Mouse (Mus musculus) heart, embryonic 11.5 days (tissue): ENCODE results near the gene Cbfb. TPM values are rescaled to one million over a fixed set of nuclear protein-coding genes. Genes with fewer than 3 reads are reported as not detected.

Source experiments
- ATAC-seq: fragments of 200-750 bp; cut with Nextera tagmentation; replicated peaks from 2 replicates; pipeline ENCODE4 v1.8.0; 2017; ENCODE audit warnings: moderate library complexity; ENCODE audit not compliant: insufficient number of reproducible peaks, low FRiP score, low TSS enrichment
- H3K27ac ChIP-seq: fragments of 300-500 bp; sonication (generic); 2 replicates; pipeline ENCODE4 v1.5.1; 2014; ENCODE audit warnings: mild to moderate bottlenecking, low read depth, low read length
- H3K27me3 ChIP-seq: fragments of 300-500 bp; sonication (generic); 2 replicates; pipeline ENCODE4 v1.6.1; 2014; ENCODE audit warnings: mild to moderate bottlenecking, low read length, mixed read lengths; ENCODE audit not compliant: control insufficient read depth, insufficient read depth
- H3K36me3 ChIP-seq: fragments of 300-500 bp; sonication (generic); 2 replicates; pipeline ENCODE4 v1.6.1; 2014; ENCODE audit warnings: mild to moderate bottlenecking, low read length, moderate library complexity, mixed read lengths; ENCODE audit not compliant: control insufficient read depth, insufficient read depth
- H3K4me1 ChIP-seq: fragments of 300-500 bp; sonication (generic); 2 replicates; pipeline ENCODE4 v1.6.1; 2014; ENCODE audit warnings: low read length; ENCODE audit not compliant: control insufficient read depth, insufficient read depth
- H3K4me2 ChIP-seq: fragments of 300-500 bp; sonication (generic); 2 replicates; pipeline ENCODE4 v1.6.1; 2014; ENCODE audit warnings: mild to moderate bottlenecking, moderate library complexity
- H3K4me3 ChIP-seq: fragments of 300-500 bp; sonication (generic); 2 replicates; pipeline ENCODE4 v1.5.1; 2014; ENCODE audit warnings: low read depth, low read length
- H3K9ac ChIP-seq: fragments of 300-500 bp; sonication (generic); 2 replicates; pipeline ENCODE4 v1.6.1; 2014; ENCODE audit warnings: mild to moderate bottlenecking, low read depth, low read length, moderate library complexity
- H3K9me3 ChIP-seq: fragments of 300-500 bp; sonication (generic); replicated peaks from 2 replicates; pipeline ENCODE4 v1.6.1; 2016; ENCODE audit warnings: low read length; ENCODE audit not compliant: control insufficient read depth
- WGBS: fragments of 180-500 bp; shearing (Covaris S2); extraction: QIAGEN DNeasy Blood & Tissue Kit; methylation state at CpG from one replicate; pipeline ENCODE4 v1.1.7; 2014; ENCODE audit not compliant: insufficient replicate concordance; 5-methylcytosine and 5-hydroxymethylcytosine counted together
- polyA plus RNA-seq: library from polyadenylated mRNA; unstranded; fragments of >200 nt; fragmentation: Nextera tagmentation; extraction: Ambion mirVana; gene quantifications from 2 replicates; pipeline ENCODE4 v1.2.1, GENCODE M21; 2014

Cbfb gene
- polyA plus RNA-seq, 1 experiment from 2014 or later, result 57.2 TPM

DNA sequence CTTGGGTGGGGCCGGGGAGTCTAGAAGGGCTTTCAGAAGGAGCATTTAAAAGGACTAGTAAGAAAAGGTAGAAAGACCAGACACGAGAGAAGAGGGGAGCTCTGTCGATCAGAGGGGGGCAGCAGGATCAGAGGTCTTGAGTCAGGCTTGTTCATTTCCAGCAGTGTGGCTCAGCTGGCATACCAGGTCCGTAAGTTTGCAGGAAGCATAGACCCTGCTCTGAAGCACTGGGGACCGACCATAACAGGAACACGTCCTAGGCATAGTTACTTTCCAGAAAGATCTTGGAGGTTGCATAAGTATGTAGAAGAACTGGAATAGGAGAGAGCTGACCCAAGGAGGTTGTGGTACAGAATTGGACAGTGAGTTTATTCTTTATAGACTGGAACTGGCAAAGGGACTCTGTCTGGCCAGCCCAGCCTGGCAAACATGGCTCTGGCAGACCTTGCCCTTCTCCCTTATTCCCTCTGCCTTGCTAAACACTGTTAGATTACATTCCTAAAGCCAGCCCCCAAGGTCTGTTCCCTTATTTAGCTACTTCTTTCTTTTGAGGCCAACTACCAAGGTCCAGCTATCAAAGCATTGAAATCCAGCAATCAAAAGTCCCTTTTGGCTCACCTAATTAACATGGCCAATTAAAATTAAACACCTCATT lies 15.3 kb upstream of the Cbfb start:
- Histone ChIP-seq H3K36me3 (no peaks in the 10 kb centered on the region), H3K4me2 (no peak overlapping the region), H3K9me3 (no peaks in the 10 kb centered on the region), H3K9ac (no peak overlapping the region), H3K27me3 (peaks cover 14% of the 10 kb centered on the region), H3K4me3 (no peak overlapping the region), H3K27ac (no peak overlapping the region), H3K4me1 (peaks cover 8% of the 10 kb centered on the region; the same call in 1 of the 2 replicates)
- ATAC-seq, result no peak
- 77% methylated on average over 6 of the region's 6 CpGs for WGBS

DNA sequence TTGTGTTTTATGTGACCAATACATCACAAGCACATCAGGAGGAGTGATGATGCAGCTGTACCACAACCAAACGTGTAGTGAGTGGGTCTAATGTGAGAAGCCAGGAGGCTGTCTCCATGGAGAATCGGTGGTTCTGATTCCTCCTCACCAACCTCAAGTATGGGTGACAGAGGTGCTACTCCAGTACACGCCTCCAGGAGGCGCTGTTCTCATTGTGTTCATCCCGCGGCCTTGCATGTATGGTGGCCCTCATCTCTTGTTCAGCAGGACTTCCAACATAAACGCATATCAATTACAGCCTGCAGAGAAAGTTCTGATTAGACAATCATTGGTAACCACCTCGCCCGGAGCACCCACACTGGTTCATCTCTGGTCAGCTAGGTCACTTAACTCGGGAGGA lies 12.9 kb upstream of the Cbfb start:
- Histone ChIP-seq H3K36me3 (no peaks in the 10 kb centered on the region), H3K4me3 (no peak overlapping the region), H3K4me1 (peaks cover 8% of the 10 kb centered on the region; the same call in 1 of the 2 replicates), H3K27ac (no peak overlapping the region), H3K9ac (no peak overlapping the region), H3K4me2 (no peak overlapping the region), H3K27me3 (peaks cover 9% of the 10 kb centered on the region), H3K9me3 (no peaks in the 10 kb centered on the region)
- whole genome bisulfite sequencing, result 48% methylated on average over 10 of the region's 10 CpGs
- no peak for ATAC-seq

DNA sequence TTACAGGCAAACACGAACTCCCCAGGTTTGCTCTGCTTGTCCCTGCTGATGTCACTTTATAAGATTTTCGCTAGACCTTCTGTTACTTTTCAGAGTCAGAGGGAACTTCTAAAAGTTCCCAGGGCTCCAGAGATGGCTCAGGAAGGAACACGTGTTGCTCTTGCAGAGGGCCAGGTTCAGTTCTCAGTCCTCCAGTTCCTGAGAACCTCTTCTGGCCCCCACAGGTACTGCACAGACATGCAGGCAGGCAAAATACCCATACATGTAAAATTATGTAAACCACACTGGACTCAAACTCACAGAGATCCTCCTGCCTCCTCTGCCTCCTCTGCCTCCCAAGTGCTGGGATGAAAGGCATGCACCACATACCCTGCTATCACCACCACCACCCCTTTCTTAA lies 12.4 kb upstream of the Cbfb start:
- Histone ChIP-seq H3K9ac (no peak overlapping the region), H3K4me1 (peaks cover 3% of the 10 kb centered on the region; the same call in 1 of the 2 replicates), H3K36me3 (no peaks in the 10 kb centered on the region), H3K4me2 (no peak overlapping the region), H3K27me3 (0 out of 2 replicates have a peak, but pooled peaks cover 5% of the 10 kb centered on the region), H3K4me3 (no peak overlapping the region), H3K9me3 (no peaks in the 10 kb centered on the region), H3K27ac (no peak overlapping the region)
- WGBS, result 58% methylated on average over 3 of the region's 3 CpGs
- no peak for ATAC-seq

DNA sequence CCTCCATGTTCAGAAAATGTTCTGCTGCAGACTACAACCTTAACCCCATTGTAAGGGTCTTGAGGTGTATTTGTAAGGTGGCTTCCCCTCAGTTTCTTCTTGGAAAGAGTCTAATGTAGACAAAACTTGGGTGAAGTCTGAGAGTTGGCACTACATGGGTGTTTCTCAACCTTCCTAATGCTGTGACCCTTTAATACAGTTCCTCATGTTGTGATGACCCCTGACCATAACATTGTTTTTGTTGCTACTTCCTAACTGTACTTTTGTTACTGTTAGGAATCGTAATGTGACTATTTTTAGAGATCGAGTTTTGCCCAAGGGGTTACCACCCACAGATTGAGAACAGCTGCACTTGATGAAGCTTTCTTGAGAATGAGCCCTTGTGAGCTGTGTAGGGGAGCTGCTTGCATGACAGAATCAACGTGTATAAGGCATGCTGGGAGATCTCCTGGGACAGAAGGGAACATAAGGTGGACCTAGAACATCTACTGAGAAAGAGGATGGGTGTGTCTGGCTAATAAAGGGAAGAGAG lies 9.3 kb upstream of the Cbfb start:
- H3K4me2 ChIP-seq, result no peak overlapping the region
- no peaks in the 10 kb centered on the region for H3K36me3 ChIP-seq
- no peak overlapping the region for H3K27ac ChIP-seq
- H3K4me3 ChIP-seq, result no peak overlapping the region
- no peaks in the 10 kb centered on the region for H3K27me3 ChIP-seq
- 43% methylated on average over 3 of the region's 3 CpGs for WGBS
- H3K4me1 ChIP-seq, result peaks cover 8% of the 10 kb centered on the region
- H3K9me3 ChIP-seq, result no peaks in the 10 kb centered on the region
- H3K9ac ChIP-seq, result no peak overlapping the region
- ATAC-seq, result no peak

DNA sequence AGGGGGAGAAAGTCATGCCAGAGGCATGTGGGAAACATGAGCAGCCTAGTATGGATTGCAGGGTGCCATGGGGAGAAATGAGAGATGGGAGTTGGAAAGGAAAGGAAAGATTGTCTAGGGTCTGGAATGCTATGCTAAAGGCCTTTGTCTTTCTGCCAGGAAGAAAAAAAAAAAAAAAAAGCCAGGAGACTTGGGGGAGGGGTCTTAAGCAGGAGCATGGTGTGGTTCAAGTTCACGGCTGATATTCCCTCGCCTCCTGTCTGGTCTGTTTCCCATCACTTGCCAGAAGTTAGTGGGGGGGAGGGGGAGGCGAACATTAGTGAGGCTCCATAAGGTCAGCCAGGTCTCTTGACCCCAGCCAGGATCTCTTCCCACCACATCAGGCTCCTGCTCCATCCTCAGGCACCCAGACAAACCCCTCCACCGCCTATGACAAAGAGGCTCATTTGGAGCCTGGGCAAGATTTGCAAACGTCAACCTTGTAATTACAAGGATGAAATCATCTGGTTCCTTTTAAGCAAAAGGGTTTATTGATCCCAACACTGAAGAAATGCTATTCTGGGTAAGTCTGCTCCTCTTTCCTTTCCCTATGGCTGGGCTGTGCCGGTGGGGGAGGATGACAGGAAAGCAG lies 6.1 kb upstream of the Cbfb start:
- ATAC-seq, result no peak; the same call in 1 of the 2 replicates
- 7% methylated on average over 6 of the region's 6 CpGs for WGBS
- peaks cover 8% of the 10 kb centered on the region for H3K4me1 ChIP-seq
- H3K9ac ChIP-seq, result no peak overlapping the region
- H3K9me3 ChIP-seq, result no peaks in the 10 kb centered on the region
- no peak overlapping the region for H3K4me3 ChIP-seq
- peak overlapping the region; percentile 11 for H3K4me2 ChIP-seq
- no peaks in the 10 kb centered on the region for H3K27me3 ChIP-seq
- no peaks in the 10 kb centered on the region for H3K36me3 ChIP-seq
- peak overlapping the region; percentile 59; the same call in 1 of the 2 replicates for H3K27ac ChIP-seq

DNA sequence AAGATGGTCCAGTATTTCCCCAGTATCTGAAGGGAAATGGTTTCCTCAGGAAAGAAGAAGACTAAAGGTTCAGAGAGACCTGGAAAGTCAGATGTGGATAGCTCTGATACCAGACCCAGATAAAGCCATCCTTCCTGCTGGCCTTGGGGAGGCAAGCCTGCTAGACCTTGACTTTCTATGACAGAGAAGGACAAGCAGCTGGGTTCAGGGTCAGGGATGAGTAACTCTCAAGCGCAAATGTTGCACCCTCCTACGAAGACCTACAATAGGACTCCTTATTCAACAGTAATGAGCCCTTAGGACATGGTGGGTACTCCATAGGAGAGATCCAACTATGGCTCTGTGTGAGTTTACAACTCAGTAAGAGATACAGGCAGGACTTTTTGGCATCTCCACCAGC lies 5.3 kb upstream of the Cbfb start:
- H3K27ac ChIP-seq, result no peak overlapping the region
- H3K9ac ChIP-seq, result no peak overlapping the region

DNA sequence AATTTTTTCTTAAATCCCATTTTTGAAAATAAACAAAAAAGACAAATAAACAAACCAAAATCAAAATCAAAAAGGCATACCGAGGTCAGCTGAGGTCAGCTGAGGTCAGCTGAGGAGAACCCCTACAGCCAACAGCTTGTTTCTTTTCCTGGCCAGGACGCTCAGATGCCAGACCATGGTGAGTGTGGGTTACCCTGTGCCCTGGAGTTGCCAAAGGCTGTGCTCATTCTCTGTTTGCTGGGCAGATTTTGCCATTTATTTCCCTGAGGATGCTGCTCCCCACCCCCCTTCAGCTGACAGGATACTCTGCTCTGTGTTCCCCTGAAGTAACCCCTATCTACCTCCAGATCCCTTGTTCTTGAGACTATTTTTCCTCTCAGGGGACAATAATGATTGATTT lies 3.4 kb upstream of the Cbfb start:
- H3K36me3 ChIP-seq, result no peaks in the 10 kb centered on the region
- no peaks in the 10 kb centered on the region for H3K27me3 ChIP-seq
- no peak overlapping the region for H3K4me3 ChIP-seq
- H3K4me1 ChIP-seq, result peaks cover 8% of the 10 kb centered on the region
- H3K27ac ChIP-seq, result no peak overlapping the region
- no peaks in the 10 kb centered on the region for H3K9me3 ChIP-seq
- H3K4me2 ChIP-seq, result no peak overlapping the region
- WGBS, result 78% methylated on average over 2 of the region's 2 CpGs
- ATAC-seq, result no peak
- no peak overlapping the region for H3K9ac ChIP-seq

More for the DNA sequence above, 5.3 kb upstream of the Cbfb start:
- ATAC-seq, result no peak
- Histone ChIP-seq H3K36me3 (no peaks in the 10 kb centered on the region), H3K9me3 (no peaks in the 10 kb centered on the region), H3K4me3 (no peak overlapping the region), H3K27me3 (no peaks in the 10 kb centered on the region), H3K4me1 (peaks cover 8% of the 10 kb centered on the region), H3K4me2 (no peak overlapping the region)
- WGBS, result 92% methylated on average over 2 of the region's 2 CpGs

DNA sequence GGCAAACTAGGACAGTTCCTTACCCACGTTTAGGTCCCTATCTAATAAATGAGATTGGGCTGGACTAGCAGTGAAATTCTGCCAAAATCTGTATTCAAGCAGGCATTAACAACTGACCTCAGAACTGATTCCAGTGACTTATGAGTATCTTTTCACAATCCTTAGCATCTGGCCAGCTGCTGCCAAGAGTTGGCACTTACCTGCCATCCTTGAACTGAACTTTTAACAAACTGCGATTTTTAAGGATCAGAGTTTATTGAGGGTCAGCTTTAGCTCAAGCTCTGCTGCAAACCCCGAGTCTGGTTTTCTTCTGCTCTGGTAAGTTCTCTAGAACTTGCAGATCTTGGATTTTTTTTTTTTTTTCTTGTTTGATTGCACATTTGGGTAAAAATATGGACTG lies 892 bp upstream of the Cbfb start:
- H3K4me3 ChIP-seq, result peak overlapping the region; percentile 96; the same call in 1 of the 2 replicates
- peak overlapping the region; percentile 99; the same call in 1 of the 2 replicates for H3K9ac ChIP-seq
- 38% methylated on average over 3 of the region's 3 CpGs for WGBS
- H3K9me3 ChIP-seq, result no peaks in the 10 kb centered on the region
- H3K4me1 ChIP-seq, result peaks cover 6% of the 10 kb centered on the region
- no peak overlapping the region for H3K27ac ChIP-seq
- no peaks in the 10 kb centered on the region for H3K27me3 ChIP-seq
- H3K4me2 ChIP-seq, result peak overlapping the region; percentile 76; the same call in 1 of the 2 replicates
- ATAC-seq, result no peak
- no peaks in the 10 kb centered on the region for H3K36me3 ChIP-seq
